Mouse (Mus musculus): Measurements from ENCODE around the gene Insl3.
"Not testable (repeated sequence)": the region's sequence is repeated elsewhere in the genome, so short reads cannot be mapped to it uniquely, and the experiment has no call there.

The Insl3 gene

DNA sequence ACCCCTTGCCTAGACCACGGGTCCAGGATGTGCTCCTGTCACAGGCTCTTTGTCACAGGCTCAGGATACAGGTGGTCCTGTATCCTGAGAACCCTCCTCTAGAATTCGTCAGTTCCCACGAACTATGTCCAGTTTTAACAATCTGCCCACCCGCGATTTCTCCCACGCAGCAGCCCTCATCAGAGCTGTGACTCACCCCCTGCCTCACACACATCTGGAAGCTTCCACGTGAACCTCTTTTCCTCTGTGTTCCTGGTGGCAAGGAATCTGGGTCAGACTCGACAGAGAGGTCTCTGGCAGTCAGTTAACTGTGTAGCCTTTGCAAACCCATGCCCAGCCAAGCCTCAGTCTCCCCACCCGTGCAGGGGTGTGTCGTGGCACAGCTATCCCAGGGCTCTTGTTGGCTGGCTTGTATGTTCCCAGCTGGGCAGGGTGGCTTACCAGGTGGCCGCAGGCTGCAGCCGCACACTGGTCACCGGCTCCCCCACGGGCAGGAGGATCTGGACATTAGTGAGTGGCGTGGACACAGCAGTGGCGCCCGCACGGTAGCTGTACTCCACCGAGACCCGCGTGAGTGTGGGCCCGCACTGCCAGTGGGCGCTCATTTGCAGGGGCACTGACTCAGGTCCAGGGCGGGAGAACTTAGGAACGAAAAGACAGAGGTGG, 20.3 kb downstream of the Insl3 start:
- no peak for DNase-seq (ENCODE audit: low read depth, low spot score)

DNA sequence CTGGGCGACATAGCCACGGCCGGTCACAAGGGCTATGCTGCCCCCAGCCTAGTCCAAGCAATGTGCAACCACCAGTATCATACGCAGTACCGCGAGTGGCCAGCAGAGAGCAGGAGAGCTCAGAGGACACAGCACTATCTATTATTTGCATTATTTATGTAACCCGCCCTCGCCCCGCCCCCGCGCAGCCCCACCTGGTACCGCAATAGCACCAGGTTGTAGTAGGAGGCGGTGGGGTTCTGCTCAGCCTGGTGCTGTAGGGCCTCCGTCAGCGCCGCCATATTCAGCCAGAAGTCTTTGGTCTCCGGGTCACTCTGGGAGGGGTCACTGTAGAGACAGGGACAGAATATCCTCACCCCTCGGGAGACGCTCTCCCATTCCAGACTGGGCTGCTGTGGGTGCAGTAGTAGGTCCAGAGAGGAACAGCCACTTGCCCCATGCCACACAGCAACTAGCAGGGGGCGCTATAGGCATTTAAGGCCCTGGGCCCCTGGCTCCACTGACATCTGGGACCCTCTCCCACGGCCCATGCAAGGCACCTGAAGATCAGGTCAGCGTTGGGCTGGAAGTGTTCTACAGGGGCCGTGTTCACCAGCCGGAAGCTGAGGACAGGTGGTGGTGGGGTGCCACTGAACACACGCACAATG, 20.9 kb downstream of the Insl3 start:
- DNase-seq (ENCODE audit: low read depth, low spot score) = peak; percentile 73

DNA sequence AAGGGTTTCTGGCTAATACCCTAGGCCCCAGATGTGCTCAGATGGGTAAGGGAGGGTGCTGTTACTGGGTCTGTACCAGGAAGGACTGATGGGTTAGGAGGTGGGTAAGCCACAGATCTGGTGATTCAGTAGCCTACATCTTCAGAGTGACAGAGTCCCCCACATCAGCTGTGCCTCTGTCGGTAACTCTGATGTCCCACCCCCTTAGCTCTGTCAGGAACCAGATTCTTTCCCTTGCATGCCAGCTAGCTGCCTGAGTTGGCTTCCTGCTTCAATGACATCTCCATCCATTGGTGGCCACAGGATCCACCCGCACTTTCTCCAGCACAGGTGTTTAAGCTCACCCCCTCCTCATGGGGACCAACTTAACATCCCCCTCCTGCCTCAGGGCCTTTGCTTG, 22.6 kb downstream of the Insl3 start:
- DNase-seq (ENCODE audit: low read depth, low spot score) = no peak

GRCm38 (mm10) chr8:71715531-71715930, 26.5 kb downstream of the Insl3 start:
- DNase-seq (ENCODE audit: low read depth, low spot score) = no peak

- no peak for DNase-seq (ENCODE audit: low read depth, low spot score)
These were observed 27.6 kb downstream of the Insl3 start for GRCm38 (mm10) chr8:71716561-71717053.

DNA sequence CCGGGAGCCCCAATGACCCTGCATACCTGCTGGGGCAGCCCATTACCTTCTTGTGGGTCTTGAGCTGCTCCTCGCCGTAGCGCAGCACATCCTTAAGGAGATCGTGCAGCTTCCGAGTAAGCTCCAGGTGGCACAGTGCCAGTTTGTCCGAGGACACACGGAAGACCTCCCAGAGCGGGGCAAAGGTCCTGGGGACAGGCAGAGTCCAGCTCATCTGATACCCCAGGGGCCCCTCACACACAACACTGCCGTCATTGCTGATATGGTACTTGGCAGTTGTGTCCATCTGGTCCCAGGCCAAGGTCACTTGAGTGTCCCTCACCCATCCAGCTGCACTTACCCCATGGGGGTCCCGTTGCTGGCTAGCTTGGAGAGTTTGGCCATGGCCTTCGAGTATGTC, 28.1 kb downstream of the Insl3 start:
- no peak for DNase-seq (ENCODE audit: low read depth, low spot score)

DNA sequence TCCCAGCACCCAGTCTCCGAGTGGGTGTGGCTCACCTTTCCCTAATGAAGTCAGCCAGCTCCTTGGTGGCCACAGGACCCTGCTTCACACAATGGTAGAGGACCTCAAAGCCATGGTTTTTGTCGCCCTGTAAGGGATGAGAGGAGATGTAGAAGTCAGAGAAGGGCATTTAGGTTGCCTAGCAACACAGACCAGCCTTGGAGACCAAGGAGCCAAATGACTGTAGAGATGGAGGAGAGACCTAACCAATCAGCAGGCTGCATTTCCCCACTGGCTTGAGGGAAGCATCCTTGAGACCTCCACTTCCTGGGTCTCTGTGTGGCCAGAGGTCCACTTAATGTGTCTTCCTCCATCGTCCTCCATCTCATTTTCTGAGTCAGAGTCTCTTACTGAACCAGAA, 29.2 kb downstream of the Insl3 start:
- no peak for DNase-seq (ENCODE audit: low read depth, low spot score)

GRCm38 (mm10) chr8:71719218-71719617, 30.2 kb downstream of the Insl3 start:
- DNase-seq (ENCODE audit: low read depth, low spot score) = no peak

DNA sequence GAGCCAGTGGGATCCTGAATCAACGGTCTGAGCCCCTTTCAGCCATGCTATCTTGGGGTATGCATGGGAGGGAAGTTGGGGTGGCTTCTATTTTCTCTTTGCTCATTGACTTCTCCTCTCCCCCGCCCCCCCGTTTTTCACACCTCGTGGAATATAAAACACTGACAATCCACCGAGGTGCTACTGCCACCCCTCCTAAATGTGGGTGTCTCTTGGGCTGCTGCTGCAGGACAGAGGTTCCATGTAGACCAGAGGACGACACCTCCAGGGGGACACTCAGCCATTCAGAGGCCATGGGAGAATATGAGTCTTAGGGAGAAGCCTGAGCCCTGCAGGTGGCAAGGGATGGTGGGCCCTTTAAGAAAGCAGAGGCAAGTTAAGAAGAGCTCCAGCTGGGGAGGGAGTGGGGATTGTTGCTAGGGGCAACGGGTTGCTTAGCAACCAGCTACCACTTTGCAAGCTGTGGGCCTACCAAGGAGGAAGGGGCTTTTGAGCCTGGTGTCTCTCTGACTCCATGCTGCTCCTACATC, 31.0 kb downstream of the Insl3 start:
- no peak for DNase-seq (ENCODE audit: low read depth, low spot score)

DNA sequence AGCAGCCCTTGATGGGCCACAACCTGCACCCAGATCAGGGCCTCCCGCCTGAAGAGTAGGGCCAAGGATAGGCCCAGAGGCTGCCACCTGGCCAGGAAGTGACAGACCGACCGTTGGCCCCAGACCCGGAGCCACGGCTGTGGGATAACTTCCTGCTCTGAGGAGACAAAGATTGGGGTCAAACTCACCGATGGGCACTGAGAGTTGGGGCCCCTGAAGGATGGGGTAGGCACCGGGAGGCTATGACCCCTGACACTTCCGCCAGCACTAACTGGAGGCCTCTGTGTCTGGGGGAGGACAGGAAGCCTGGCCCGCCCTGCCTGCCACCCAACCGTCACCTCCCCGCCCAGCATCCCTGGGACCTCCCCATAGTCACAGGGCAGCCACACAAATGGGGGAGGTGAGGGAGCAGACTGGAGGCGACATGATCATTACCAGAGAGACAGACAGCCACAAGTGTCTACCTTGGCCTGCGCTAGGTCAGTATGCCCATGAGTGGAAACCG, 34.1 kb downstream of the Insl3 start:
- DNase-seq (ENCODE audit: low read depth, low spot score) = peak; percentile 89

DNA sequence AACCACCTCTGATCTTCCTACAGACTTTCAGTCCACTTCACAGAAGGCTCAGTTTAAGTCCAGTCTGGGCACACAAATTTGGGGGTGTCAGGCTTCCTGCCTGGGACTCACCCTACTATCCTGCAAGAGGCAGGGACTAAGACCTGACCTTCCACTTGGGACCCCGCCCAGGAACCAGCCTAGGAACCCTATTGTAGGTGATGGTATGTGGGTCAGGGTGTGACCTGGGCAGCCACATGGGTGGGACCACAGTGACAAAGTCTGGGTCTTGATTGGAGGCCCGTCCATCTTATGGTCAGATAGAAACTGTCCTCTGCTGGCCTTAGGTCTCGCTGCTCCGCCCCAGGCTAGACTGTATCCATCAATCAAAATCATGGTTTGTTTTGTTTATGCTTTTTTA, 35.4 kb downstream of the Insl3 start:
- no peak for DNase-seq (ENCODE audit: low read depth, low spot score)

DNA sequence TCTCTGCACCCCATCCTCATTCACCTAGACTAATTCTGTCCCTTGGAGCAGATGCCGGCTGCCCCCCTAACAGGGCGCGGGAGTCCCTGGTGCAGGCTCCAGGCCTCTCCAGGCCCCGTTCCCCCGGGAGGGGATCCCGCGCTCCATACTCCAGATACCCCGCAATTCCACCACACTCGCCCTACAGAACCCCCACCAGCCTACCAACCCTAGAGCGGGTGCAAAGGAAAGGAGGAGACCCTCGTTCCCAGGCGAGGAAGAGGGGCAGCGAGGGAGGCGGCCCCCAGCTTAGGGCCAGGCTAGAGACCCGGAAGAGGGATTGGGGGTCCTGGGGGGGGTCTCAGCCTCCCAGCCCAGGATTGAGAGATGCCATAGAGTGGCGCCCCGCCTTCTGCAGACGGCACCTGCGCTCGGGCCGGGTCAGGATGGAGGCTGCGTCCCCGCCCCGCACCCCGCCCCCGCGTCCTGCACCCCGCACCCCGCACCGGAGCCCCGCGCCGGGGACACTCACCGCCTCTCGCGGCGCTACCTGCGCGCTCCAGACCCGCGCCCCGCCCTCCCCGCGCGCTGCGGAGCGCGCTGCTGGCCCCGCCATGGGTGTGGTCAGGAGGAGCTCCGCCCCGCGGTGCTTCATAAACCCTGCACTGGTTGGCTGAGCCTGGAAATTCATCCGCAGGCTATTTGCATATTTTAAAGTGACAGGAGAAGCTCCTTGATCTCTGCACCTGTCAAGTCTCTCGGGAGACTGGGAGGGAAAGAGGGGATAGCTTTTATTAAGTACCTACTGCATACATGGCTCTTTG, 36.3 kb downstream of the Insl3 start, which contains the start of gene Fcho1:
Fcho1 (minus strand) TSS at position 595 of the 803 bp plus-strand sequence.
- peak; percentile 96 for DNase-seq (ENCODE audit: low read depth, low spot score)

GRCm38 (mm10) chr8:71728240-71728785, 39.3 kb downstream of the Insl3 start:
- DNase-seq (ENCODE audit: low read depth, low spot score) = peak; percentile 47

DNA sequence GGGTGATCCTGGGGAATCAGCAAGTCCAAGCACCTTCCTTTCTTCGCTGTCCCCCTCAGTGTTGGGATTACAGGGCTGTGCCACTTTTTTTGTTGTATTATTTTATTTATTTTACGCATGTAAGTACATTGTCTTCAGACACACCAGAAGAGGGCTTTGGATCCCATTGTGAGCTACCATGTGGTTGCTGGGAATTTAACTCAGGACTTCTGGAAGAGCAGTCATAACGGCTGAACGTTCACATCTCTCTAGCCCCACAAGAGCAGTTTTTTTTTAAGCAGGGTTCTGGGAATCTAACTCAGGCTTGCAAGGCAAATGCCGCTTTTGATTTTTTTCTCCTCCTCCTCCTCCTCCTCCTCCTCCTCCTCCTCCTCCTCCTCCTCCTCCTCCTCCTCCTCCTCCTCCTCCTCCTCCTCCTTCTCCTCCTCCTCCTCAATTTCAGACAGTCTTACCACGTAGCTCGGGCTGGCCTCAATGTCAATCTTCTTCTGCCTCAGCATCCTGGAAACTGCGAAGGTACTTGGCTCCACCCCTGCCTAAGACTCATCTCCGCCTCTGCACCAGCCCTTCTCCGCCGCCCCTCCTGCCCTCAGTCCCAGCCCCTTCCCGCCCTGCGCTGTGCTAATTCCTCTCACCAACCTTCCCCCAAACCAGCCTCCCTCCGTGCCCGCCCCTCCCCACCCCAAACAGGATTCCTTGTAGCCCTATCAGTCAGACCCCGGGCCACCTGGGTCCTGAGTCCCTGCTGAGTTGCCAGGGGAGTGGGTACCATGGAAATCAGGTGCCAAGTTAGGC, 40.0 kb downstream of the Insl3 start:
- DNase-seq (ENCODE audit: low read depth, low spot score) = peak; percentile 77

GRCm38 (mm10) chr8:71731652-71732230, 42.7 kb downstream of the Insl3 start:
- peak; percentile 74 for DNase-seq (ENCODE audit: low read depth, low spot score)

GRCm38 (mm10) chr8:71738316-71738715, 49.3 kb downstream of the Insl3 start:
- not testable (repeated sequence) for DNase-seq (ENCODE audit: low read depth, low spot score)

All from CD4-positive helper T cell, adult 2 months (primary cell).